Mouse (Mus musculus) megakaryocyte progenitor cell, adult 5-6 weeks (primary cell): Measurements from ENCODE around the gene Tbcel. TPM values are rescaled to one million over a fixed set of nuclear protein-coding genes. Genes with fewer than 3 reads are reported as not detected.

ENCODE experiments used
- ATAC-seq: replicated peaks from 2 replicates; pipeline ENCODE4 v1.8.0; 2016; ENCODE audit warnings: mild to moderate bottlenecking, moderate TSS enrichment, inconsistent platforms; ENCODE audit not compliant: poor library complexity
- total RNA-seq, 2 experiments: library from RNA; stranded (forward) in 1 of 2; stranded (reverse) in 1 of 2; fragments of 157-497, 149-512 nt in 1 of 2; fragments of 200-1000 nt in 1 of 2; gene quantifications; 2 replicates each; pipeline versions ENCODE4 v1.2.3 to v1.2.4; 2015 to 2017

The Tbcel gene
- total RNA-seq, 2 experiments from 2014 or later: 10.9 to 11.2 TPM

GRCm38 (mm10) chr9:42457501-42457900 is 50.1 kb downstream of the Tbcel start:
- ATAC-seq: no peak

GRCm38 (mm10) chr9:42454364-42454763 is 53.2 kb downstream of the Tbcel start:
- ATAC-seq: no peak

- ATAC-seq: no peak
These were observed 58.6 kb downstream of the Tbcel start for GRCm38 (mm10) chr9:42449043-42449442.

- ATAC-seq: no peak
These were observed 65.5 kb downstream of the Tbcel start for GRCm38 (mm10) chr9:42442100-42442499.

- no peak for ATAC-seq
These were observed 66.4 kb downstream of the Tbcel start for GRCm38 (mm10) chr9:42441234-42441633.

GRCm38 (mm10) chr9:42439446-42439845 is 68.2 kb downstream of the Tbcel start:
- ATAC-seq: no peak

GRCm38 (mm10) chr9:42432155-42432554 is 75.5 kb downstream of the Tbcel start:
- no peak for ATAC-seq

- no peak for ATAC-seq
These were observed 76.0 kb downstream of the Tbcel start for GRCm38 (mm10) chr9:42431606-42432005.

GRCm38 (mm10) chr9:42428060-42428924 is 79.3 kb downstream of the Tbcel start:
- ATAC-seq: peak; percentile 83

GRCm38 (mm10) chr9:42426661-42427358 is 80.8 kb downstream of the Tbcel start:
- ATAC-seq: no peak

GRCm38 (mm10) chr9:42423649-42424048 is 84.0 kb downstream of the Tbcel start:
- ATAC-seq: 0 out of 2 replicates have a peak, but pooled peaks have one; percentile 34

- no peak for ATAC-seq
These were observed 87.9 kb downstream of the Tbcel start for GRCm38 (mm10) chr9:42419687-42420086.

GRCm38 (mm10) chr9:42418786-42419185 is 88.8 kb downstream of the Tbcel start:
- ATAC-seq: no peak

GRCm38 (mm10) chr9:42417352-42417952 is 90.2 kb downstream of the Tbcel start:
- ATAC-seq: no peak

- ATAC-seq: no peak
These were observed 92.4 kb downstream of the Tbcel start for GRCm38 (mm10) chr9:42415184-42415583.

- ATAC-seq: no peak
These were observed 94.3 kb downstream of the Tbcel start for GRCm38 (mm10) chr9:42413345-42413744.

GRCm38 (mm10) chr9:42411296-42411695 is 96.3 kb downstream of the Tbcel start:
- no peak for ATAC-seq

- ATAC-seq: no peak
These were observed 101.9 kb downstream of the Tbcel start for GRCm38 (mm10) chr9:42405736-42406135.

- no peak for ATAC-seq
These were observed 106.1 kb downstream of the Tbcel start for GRCm38 (mm10) chr9:42401486-42401885.

- no peak for ATAC-seq
These were observed 107.8 kb downstream of the Tbcel start, which contains the start of gene Tecta for GRCm38 (mm10) chr9:42399829-42400228. TSS of gene Tecta (minus strand) at chr9:42399929.

GRCm38 (mm10) chr9:42396141-42396540 is 111.5 kb downstream of the Tbcel start:
- ATAC-seq: no peak

- no peak for ATAC-seq
These were observed 112.7 kb downstream of the Tbcel start for GRCm38 (mm10) chr9:42394903-42395302.
